Mouse (Mus musculus): ENCODE results near the gene Olfr1231. TPM values are rescaled to one million over a fixed set of nuclear protein-coding genes. Genes with fewer than 3 reads are reported as not detected.

The Olfr1231 gene
- not detected in 2 replicates for polyA plus RNA-seq (2015; fragmentation: Nextera tagmentation; extraction: Ambion mirVana)

GRCm38 (mm10) chr2:89306974-89307373, at the start of gene Olfr1231:
Gene Olfr1231, minus strand, starts transcription at chr2:89307074.

GRCm38 (mm10) chr2:89342298-89342697, 35.4 kb upstream of the Olfr1231 start, which contains the start of gene Olfr1233:
Gene Olfr1233, minus strand, starts transcription at chr2:89342398.

GRCm38 (mm10) chr2:89329575-89329974, 22.7 kb upstream of the Olfr1231 start, which contains the start of gene Olfr1232:
Gene Olfr1232, minus strand, starts transcription at chr2:89329675.

GRCm38 (mm10) chr2:89297168-89297567, 9.7 kb downstream of the Olfr1231 start, which contains the start of gene Olfr1230:
Gene Olfr1230, minus strand, starts transcription at chr2:89297268.

GRCm38 (mm10) chr2:89287914-89288313, 19.0 kb downstream of the Olfr1231 start, which contains the start of gene Olfr1229:
Gene Olfr1229, minus strand, starts transcription at chr2:89288014.

GRCm38 (mm10) chr2:89253962-89254361, 52.9 kb downstream of the Olfr1231 start, which contains the start of gene Olfr1228:
Gene Olfr1228, minus strand, starts transcription at chr2:89254062.

Other genes with a start within 250 kb of the Olfr1231 start
- gene Olfr1218, start 245.9 kb downstream of the Olfr1231 start, polyA plus RNA-seq (2015; fragmentation: Nextera tagmentation; extraction: Ambion mirVana): not detected in 2 replicates
- gene Olfr1219, start 223.6 kb downstream of the Olfr1231 start, polyA plus RNA-seq (2015; fragmentation: Nextera tagmentation; extraction: Ambion mirVana): not detected in 2 replicates
- gene Olfr1220, start 200.2 kb downstream of the Olfr1231 start, polyA plus RNA-seq (2015; fragmentation: Nextera tagmentation; extraction: Ambion mirVana): not detected in 2 replicates
- not detected in 2 replicates for gene Olfr1221, start 189.8 kb downstream of the Olfr1231 start, polyA plus RNA-seq (2015; fragmentation: Nextera tagmentation; extraction: Ambion mirVana)
- not detected in 2 replicates for gene Olfr1222, start 174.0 kb downstream of the Olfr1231 start, polyA plus RNA-seq (2015; fragmentation: Nextera tagmentation; extraction: Ambion mirVana)
- not detected in 2 replicates for gene Olfr1223, start 155.5 kb downstream of the Olfr1231 start, polyA plus RNA-seq (2015; fragmentation: Nextera tagmentation; extraction: Ambion mirVana)
- not detected in 2 replicates for gene Olfr1224-ps1, start 143.0 kb downstream of the Olfr1231 start, polyA plus RNA-seq (2015; fragmentation: Nextera tagmentation; extraction: Ambion mirVana)
- gene Olfr1225, start 132.4 kb downstream of the Olfr1231 start, polyA plus RNA-seq (2015; fragmentation: Nextera tagmentation; extraction: Ambion mirVana): not detected in 2 replicates
- gene Olfr1226, start 107.0 kb downstream of the Olfr1231 start, polyA plus RNA-seq (2015; fragmentation: Nextera tagmentation; extraction: Ambion mirVana): not detected in 2 replicates
- gene Olfr1228, start 53.0 kb downstream of the Olfr1231 start, polyA plus RNA-seq (2015; fragmentation: Nextera tagmentation; extraction: Ambion mirVana): not detected in 2 replicates
- not detected in 2 replicates for gene Olfr1229, start 19.1 kb downstream of the Olfr1231 start, polyA plus RNA-seq (2015; fragmentation: Nextera tagmentation; extraction: Ambion mirVana)
- gene Olfr1230, start 9.8 kb downstream of the Olfr1231 start, polyA plus RNA-seq (2015; fragmentation: Nextera tagmentation; extraction: Ambion mirVana): not detected in 2 replicates
- gene Olfr1232, start 22.6 kb upstream of the Olfr1231 start, polyA plus RNA-seq (2015; fragmentation: Nextera tagmentation; extraction: Ambion mirVana): not detected in 2 replicates
- not detected in 2 replicates for gene Olfr1233, start 35.3 kb upstream of the Olfr1231 start, polyA plus RNA-seq (2015; fragmentation: Nextera tagmentation; extraction: Ambion mirVana)
- not detected in 2 replicates for gene Olfr1234, start 57.8 kb upstream of the Olfr1231 start, polyA plus RNA-seq (2015; fragmentation: Nextera tagmentation; extraction: Ambion mirVana)
- not detected in 2 replicates for gene Olfr1238, start 102.6 kb upstream of the Olfr1231 start, polyA plus RNA-seq (2015; fragmentation: Nextera tagmentation; extraction: Ambion mirVana)
- not detected in 2 replicates for gene Olfr1239, start 113.3 kb upstream of the Olfr1231 start, polyA plus RNA-seq (2015; fragmentation: Nextera tagmentation; extraction: Ambion mirVana)
- not detected in 2 replicates for gene Olfr1240, start 135.9 kb upstream of the Olfr1231 start, polyA plus RNA-seq (2015; fragmentation: Nextera tagmentation; extraction: Ambion mirVana)
- gene Olfr1241, start 180.1 kb upstream of the Olfr1231 start, polyA plus RNA-seq (2015; fragmentation: Nextera tagmentation; extraction: Ambion mirVana): not detected in 2 replicates
- not detected in 2 replicates for gene Olfr1242, start 191.3 kb upstream of the Olfr1231 start, polyA plus RNA-seq (2015; fragmentation: Nextera tagmentation; extraction: Ambion mirVana)
- gene Olfr1243, start 224.4 kb upstream of the Olfr1231 start, polyA plus RNA-seq (2015; fragmentation: Nextera tagmentation; extraction: Ambion mirVana): not detected in 2 replicates